Mouse (Mus musculus): ENCODE measurements around the gene Samd7. TPM values are rescaled to one million over a fixed set of nuclear protein-coding genes. Genes with fewer than 3 reads are reported as not detected.

Gene Samd7
- total RNA-seq, 2 experiments from 2014 or later = not detected

DNA sequence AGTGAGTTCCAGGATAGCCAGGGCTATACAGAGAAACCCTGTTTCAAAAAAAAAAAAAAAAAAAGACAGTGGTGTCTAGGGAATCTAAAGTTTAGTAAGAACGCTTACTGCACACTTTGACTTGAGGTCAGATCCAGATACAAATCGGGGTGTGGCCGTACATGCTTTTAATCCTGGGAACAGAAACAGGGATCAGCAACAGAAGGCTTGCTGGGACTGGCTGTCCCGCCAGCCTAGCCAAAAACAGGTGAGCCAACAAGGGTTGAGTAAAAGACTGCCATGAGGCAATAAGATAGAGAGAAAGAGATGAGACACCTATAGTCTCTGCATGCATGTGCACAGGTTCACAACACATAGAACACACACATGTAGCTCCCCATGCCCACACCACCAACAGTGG, 8.6 kb downstream of the Samd7 start:
- intact Hi-C loops (cut with DNase I) = no loop called here
- no peak for DNase-seq

DNA sequence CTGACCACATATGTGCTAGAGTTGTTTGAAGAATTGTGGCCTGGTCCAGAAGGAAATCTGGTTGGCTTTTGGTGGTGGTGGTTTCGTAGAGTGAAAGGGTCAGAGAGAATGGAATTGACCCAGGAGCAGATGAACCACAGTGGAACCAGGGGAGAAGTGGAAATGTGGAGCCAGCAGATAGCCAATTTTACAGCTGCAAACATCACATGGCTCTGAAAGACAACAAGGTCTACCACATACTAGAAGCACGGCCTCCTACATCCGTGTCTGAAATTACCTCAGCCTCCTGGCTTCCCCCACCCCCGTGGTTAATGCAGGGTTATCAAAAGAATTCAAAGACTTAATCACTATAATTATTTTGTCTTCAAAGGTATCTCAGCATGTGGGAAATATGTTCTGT, 18.8 kb downstream of the Samd7 start:
- DNase-seq = no peak

DNA sequence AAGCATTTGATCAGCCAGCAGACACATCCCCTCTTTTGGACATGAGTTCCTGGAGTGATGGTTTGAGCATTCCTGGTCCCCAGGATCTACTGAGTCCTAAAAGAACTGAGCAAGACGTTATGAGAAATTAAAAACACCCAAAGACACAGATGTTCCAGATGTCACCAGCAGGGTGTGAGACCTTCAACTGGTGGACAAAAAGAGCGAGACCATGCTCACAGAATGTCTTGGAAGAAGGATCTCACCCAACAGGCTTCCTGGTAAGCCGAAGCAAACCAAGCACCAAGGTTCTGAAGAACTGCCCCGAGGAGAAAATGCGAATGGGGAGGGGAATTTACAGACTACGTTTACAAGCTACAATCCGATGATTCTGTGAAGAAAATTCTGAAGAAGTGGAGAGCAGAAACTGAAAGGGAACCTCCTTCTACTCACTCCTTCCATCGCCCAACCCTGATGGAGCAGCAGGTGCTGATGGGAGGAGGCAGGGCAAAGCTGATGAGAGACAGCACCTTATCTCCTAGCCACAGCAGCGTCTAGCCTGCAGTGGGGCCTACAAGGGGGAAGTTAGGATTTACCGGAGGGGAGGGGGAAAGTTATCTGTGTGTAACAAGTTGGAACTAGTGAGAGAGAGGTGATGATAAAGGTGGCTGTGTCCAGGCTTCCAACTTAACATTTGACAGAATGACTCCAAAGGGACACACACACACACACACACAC, 19.4 kb downstream of the Samd7 start:
- intact Hi-C loops (cut with DNase I) = no loop called here

More for the DNA sequence above, 18.8 kb downstream of the Samd7 start:
- intact Hi-C loops (cut with DNase I) = no loop called here

DNA sequence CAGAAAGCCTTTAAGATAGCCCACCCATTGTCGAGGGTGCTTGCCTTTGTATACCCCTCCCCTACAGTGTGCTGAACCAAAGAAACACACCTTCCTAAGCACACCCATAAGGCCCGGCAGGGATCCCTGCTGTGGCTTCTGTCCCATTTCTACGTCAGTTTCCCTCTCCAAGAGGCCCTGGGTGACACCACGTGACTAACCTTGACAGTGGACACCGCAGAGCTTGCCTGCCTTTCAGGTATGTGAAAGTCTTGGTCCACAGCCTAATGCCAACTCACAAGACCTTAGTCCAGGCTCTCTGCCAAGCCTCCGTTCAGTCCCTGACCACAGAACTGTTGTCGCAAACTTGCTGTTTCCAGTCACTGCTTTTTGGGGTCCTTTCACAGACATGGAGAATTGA, 20.1 kb downstream of the Samd7 start:
- DNase-seq = peak; percentile 34 to 54

More for the DNA sequence above, 19.4 kb downstream of the Samd7 start:
- peak; percentile 5 to 7 for DNase-seq

DNA sequence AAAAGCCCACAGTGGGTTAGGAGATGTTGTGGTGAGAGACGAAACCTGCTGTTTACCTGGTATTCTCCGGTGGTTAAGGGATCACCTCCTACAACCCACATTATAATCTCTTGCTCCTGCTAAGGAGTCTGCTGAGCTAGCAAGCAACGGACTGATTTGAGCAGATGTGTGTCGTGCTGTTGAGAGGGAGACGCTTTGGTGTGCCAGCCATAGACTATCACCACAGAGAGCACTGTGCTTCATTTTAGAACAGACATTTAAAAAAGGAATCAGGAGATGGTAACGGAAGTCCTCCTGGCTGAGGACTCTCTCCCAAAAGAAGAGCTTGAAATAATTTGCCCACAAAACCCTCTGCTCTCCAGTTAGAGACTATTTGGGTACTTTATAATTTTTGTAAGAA, 21.2 kb downstream of the Samd7 start:
- no peak for DNase-seq
- intact Hi-C loops (cut with DNase I) = no loop called here

More for the DNA sequence above, 20.1 kb downstream of the Samd7 start:
- intact Hi-C loops (cut with DNase I) = no loop called here

DNA sequence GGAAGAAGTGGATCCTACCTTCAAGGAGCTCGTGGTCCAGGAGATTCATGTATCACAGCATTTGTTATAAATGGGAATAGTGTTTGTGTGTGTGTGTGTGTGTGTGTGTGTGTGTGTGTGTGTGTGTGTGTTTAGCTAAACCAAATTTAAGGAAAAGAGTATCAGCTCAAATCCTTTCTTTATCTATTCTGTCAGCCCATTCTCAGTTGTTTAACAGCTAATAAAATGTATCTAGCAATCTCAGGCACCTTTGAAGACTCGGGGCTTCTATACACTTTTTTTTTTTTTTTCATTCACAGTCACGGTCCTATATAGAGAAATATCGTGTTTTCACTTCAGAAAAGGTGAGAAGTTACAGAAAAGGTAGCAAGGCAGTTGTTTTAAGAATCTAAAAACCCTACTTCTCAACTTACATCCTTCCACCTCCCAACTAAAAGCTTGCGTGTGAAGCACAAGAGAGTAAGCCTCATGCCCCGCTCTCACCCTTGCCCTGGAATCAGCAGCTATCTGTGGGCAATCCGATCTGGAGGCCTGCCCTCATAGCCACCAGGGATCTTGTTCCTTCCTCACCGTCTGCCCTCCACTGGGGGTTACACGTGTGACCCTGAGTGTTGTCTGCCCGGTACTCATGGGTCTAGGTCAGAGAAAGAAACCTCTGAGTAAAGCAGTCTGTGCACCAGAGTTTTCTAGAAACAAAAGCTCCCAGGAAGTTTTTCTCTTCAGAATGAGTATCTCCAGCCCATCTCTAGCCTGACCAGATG, 23.8 kb downstream of the Samd7 start:
- DNase-seq = no peak
- intact Hi-C loops (cut with DNase I) = no loop called here

DNA sequence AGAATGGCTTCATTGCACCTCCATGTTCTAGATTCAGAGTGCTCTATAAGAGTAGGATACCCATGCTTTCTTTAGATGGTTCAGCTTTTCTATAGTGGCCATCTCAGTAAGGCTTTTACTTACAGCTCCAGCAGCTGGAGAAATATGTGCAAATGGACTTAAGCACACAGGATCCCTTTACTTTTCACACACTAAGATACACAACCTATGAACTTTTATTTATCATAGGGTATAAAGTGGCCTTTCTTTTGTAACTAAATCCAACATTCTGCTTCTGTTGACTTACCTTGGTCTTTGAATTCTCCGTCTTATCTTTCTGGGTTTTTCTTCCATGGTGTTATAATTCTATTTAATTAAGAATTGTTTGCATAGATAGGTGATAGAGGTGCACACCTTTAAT, 25.5 kb downstream of the Samd7 start:
- intact Hi-C loops (cut with DNase I) = no loop called here

DNA sequence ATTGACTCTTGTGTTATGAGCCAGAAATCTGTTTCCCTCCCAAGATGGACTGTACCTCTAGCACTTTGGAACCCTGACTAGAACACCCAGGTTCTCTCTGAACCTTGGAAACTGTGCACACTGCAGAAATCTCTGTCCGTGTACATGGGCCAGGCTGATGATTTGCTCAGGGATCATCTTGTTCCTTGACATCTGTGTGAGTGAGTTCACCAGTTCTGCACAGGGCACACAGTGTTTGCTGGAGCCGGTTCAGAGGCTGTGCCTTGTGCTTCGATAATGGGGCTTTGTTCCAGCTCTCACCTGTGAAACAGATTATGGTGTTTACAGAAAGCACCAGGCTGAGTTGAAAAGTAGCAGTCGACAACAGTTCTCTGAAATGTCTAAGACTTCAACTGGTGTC, 26.5 kb downstream of the Samd7 start:
- DNase-seq = no peak
- intact Hi-C loops (cut with DNase I) = no loop called here

More for the DNA sequence above, 25.5 kb downstream of the Samd7 start:
- DNase-seq = no peak

DNA sequence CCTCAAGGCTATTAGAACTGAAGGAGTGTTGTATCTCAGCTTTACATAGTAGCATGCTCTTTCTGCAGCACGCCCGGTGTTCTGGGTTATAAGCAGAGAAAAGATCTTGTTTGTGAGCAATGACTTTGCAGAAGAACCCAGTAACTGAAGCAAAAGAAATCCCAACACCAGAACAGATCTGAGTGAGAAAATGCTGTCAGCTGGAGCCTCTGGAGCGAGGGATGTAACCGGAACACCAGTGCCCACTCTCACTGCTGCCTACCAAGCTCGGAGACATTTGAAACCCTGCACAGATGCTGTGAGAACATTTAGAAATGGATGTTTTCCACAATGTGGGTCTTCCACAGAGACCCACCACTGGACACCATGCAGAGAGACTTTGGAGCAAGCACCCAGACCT, 28.6 kb downstream of the Samd7 start:
- DNase-seq = no peak
- intact Hi-C loops (cut with DNase I) = no loop called here

DNA sequence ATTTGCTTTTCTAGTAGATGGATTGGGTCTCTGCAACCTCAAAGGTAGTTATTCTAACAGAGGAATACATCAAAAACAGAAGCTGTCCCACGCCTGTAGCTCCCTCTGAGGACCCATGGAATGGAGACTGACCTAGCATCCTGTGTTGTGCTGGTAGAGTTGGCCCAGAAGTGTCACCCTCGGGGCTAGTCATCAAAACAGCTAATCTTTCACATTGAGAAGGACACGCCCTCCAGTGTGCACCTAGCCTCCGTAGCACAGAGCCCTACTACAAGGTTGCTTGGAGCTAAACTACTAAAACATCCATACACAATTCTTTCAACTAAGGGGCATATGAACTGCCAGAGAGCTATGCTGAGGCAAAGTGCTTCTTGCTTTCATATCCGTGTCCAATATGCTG, 31.9 kb downstream of the Samd7 start:
- DNase-seq = no peak
- intact Hi-C loops (cut with DNase I) = no loop called here

DNA sequence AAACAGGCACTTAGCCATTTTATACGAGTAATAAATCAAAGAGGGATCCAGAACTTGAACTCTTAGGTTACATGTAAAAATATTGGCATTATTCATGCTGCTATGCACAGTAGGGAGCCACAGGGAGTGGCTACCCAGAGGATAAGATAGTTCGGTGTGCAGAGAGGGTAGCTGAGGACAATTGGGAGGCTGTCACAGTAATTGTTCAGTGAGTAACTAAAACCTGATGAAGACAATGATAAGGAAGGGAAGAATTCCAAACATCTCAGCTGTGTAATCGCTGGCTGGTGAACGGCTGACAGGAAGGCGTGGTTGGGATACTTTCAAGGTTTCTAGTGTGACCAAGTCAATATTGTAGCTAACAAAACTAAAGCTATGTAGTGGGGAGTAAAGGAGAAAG, 42.4 kb downstream of the Samd7 start:
- peak in 1 of 2 experiments; percentile 21 for DNase-seq
- intact Hi-C loops (cut with DNase I) = no loop called here

DNA sequence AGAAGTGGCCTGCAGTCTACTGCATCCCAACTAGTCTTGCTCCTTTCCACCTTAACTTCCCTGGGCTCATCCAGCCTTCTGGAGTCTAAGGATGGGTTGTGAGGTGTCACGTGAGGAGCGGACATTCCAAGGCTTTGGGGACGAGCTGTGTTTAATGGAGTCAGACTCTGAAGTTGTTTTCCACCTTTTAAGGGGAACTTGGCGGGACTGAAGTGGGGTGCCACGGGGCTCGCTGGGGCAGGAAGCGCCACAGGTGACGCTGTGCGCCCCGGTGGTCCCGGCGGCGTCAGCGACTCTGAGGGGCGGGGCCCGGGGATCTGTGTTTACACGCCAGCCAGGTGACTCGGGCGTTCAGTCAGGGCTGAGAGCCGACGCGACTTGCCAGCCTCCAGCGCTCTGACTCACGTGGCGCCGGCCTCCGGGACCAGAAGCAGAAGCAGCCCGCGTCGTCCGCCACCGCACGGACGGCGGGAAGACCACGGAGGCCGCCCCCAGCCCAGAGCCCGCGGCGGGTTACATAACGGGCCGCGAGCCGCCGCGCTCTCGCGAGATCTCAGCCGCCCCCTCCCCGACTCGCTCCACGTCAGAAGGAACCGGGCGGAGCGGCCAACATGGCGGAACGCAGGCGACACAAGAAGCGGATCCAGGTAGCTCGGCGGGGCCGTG, 46.8 kb downstream of the Samd7 start, which contains the start of gene Sec62:
TSS of gene Sec62 (plus strand) at position 139 of the 666 bp plus-strand sequence.
- intact Hi-C loops (cut with DNase I) = loop anchor here (2.0 to 10.0 kb wide), 3 partner anchors 96 to 818 kb away; partner anchors contain the start of gene Lrrc31
- peak; percentile 95 to 96 for DNase-seq

DNA sequence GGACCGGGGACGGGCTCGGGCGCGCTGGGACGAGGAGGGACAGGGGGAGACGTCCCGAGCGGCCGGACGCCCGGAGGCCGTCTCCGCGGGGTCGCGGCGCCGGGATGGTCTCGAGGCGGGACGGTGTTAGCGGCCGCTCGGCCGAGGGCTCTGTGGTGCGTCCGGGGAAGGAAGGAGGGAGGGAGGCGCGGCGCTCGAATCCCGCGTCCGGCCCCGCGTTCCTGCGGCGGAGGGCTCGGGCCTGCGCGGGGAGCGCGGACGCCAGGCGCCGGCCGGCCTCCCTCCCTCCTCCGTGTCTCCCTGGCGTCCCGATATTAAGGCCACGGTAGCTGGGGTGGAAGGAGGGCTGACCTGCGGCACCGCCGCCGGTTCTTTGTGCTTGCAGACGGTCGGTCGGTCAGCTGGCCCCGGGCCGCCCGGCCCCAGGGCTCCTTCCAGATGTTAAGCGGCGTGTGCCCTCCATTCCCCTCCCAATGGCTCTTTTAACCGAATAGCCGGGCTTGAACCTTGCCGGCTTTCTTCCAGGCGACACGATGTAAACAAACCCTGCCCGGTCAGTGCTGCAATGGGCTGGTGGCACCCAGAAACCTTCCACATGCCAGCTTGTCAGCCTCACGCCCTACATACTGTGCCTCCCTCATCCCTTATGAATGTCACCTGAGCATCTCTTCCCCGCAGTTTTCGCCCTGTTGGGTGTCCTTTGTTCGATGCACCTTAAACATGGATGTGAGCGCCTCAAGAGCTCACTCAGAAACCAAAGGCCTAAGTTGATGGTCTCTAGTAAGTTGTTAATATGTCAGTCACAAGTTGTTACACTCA, 47.5 kb downstream of the Samd7 start:
- intact Hi-C loops (cut with DNase I) = loop anchor here (2.0 to 10.0 kb wide), 3 partner anchors 96 to 819 kb away; partner anchors contain the start of gene Lrrc31
- DNase-seq = peak; percentile 50 to 52

DNA sequence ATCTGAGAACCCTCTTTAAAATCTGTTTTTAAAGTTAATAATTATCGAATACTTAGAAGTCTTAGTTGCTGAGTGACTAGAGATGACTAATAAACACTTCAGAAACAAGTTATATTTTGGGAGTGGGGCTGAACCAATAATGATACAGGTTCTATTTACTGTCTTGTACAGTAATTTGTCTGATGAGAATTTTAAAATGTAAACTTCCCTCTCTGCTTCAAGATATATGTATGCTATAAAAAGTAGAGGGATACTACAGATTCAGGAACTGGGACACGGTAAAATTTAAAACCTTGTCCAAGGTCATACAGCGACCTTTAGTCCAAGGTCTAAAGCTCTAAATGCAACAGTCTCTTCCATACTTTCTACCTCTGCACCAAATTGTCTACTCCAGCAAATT, 56.1 kb downstream of the Samd7 start:
- no peak for DNase-seq
- intact Hi-C loops (cut with DNase I) = no loop called here

DNA sequence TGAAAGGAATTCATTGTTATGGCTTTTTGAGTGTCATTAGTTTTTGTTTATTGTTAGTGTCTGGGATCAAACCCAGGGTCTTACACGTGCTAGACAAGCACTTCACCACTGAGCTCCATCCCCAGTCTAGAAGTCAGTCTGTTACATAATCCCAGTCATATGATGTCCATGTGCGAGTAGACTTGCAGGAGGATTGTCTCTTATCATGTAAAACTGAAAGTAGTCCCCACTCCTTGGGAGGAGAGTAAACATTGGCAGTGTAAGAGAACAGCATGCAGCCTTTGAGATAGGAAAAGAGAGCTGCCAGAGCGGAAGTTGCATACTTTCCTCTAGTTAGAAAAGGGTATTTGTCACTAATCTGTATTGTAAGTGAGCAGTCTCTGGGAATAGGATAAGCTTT, 66.8 kb downstream of the Samd7 start:
- intact Hi-C loops (cut with DNase I) = loop anchor here (5.0 kb wide), 1 partner anchor 211 kb away; the partner anchor contains the start of gene Mynn
- DNase-seq = peak; percentile 20 to 21

Other genes with a start within 250 kb of the Samd7 start
- 10 to 100 TPM; 27.4 to 35.8 TPM for gene Mecom, start 198.3 kb upstream of the Samd7 start, total RNA-seq (2021)
- gene Actrt3, start 146.4 kb upstream of the Samd7 start, total RNA-seq (2021) = not detected
- 10 to 100 TPM; 14.7 to 18.5 TPM for gene Mynn, start 144.2 kb upstream of the Samd7 start, total RNA-seq (2021)
- gene Lrriq4, start 101.8 kb upstream of the Samd7 start, total RNA-seq (2021) = not detected
- gene Lrrc34, start 98.4 kb upstream of the Samd7 start, total RNA-seq (2021) = not detected
- under 1 TPM in 1 of 2 experiments, not detected in 1; 0.26 TPM for gene Lrrc31, start 46.5 kb upstream of the Samd7 start, total RNA-seq (2021)
- gene Sec62, start 46.6 kb downstream of the Samd7 start, total RNA-seq (2021) = 10 to 100 TPM; 45.6 to 49.9 TPM
- under 1 TPM; 0.50 to 0.81 TPM for gene Gpr160, start 109.7 kb downstream of the Samd7 start, total RNA-seq (2021)
- gene Phc3, start 223.1 kb downstream of the Samd7 start, total RNA-seq (2021) = 10 to 100 TPM; 18.3 to 18.7 TPM
- 10 to 100 TPM; 18.8 to 29.8 TPM for gene Prkci, start 249.5 kb downstream of the Samd7 start, total RNA-seq (2021)